Mouse (Mus musculus) left cerebral cortex, postnatal 10 days (tissue): Measurements from ENCODE around the gene Rtbdn. TPM values are rescaled to one million over a fixed set of nuclear protein-coding genes. Genes with fewer than 3 reads are reported as not detected.

ENCODE experiments used
- DNase-seq, 2 experiments: peaks; one replicate each; pipeline ENCODE4 v3.0.0; 2021 to 2022; ENCODE audit warnings: low spot score in 2 of 2, mixed read lengths in 1 of 2; ENCODE audit errors: extremely low spot score in 1 of 2
- intact Hi-C: fragments of 180-260 bp; cut with DNase I; formaldehyde crosslinking; loops from one replicate; pipeline ENCODE4 v1.15.1; 2025
- total RNA-seq, 2 experiments: library from RNA; stranded (reverse); gene quantifications; 2 replicates each; pipeline ENCODE4 v1.2.3; 2021

The Rtbdn gene
- total RNA-seq, 2 experiments from 2014 or later: 4.2 to 4.6 TPM

DNA sequence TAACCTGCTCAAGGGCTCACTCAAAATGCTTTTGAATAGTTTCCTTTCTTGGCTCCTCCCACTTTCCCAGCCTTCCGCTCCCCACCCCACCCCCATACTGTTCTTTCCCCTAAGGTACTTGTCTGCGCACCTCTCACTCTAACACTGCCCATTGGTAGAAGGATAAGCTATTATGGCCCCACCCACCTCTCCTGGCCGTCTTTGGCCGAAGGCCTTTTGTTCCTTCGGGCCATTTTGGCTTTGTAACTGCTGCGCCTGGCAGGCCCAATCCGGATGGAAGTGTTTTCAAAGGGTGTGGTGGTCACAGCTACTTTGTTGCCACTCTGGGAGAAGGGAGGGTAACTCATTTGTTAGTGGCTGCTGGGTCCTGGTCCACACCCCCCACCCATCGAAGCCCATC, 31.5 kb upstream of the Rtbdn start:
- intact Hi-C loops: no loop called here
- no peak for DNase-seq

DNA sequence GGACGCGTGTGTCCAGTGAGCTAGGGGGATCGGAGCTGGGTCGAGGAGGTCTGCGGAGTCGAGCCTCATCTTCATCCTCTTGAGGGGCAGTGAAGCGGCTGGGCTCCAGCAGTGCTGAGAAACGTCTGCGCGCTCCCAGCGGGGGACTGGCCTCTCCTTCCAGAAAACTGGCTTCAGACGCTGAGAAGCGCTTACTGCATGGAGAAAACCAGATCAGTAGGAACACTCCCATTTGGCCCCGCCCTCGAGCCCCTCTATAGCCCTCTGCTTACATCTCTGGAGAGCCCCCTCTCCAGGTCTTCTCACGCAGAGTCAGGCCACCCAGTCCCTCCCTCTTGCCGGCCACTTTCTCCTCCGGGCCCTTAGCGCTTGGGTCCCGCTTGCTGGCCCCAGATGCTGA, 29.0 kb upstream of the Rtbdn start:
- no peak for DNase-seq
- intact Hi-C loops: no loop called here

DNA sequence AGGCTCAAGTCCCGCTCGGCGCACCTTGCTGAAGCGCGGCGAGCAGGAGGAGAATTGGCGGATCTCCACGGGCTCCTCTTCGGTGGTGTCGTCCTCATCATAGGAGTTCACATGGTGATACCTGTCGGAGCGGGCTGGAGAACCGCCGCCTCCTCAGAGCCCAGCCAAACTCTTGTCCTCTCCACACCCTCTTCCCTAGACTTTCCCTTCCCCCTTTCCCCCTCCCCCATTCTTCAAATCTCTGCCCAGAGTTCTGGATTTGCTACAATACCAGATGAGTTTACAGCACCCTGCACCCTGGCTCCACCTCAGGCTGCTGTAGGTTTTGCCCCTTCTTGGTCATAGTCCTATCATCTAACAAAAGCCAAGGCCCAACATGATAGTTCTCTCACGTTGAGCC, 28.1 kb upstream of the Rtbdn start:
- intact Hi-C loops: no loop called here
- DNase-seq: no peak

DNA sequence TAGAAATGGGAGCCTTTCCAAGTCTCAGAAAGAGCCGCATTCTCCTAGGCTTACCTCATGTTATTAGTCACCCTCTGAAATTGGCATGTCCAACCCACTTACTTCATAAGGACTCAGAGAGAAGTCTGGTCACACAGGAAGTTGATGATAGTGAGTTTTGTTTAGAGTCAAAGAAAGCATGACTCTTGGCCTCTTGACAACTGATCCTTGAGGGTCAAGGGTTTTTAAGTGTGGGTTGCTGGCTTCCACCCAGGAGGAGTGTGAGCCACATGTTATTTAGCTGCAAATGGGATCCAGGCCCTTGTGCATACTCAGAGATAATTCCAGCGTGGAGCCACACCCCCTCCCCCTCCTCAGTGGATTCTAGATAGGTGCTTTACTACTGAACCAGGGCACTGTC, 25.2 kb upstream of the Rtbdn start:
- no peak for DNase-seq
- intact Hi-C loops: no loop called here

DNA sequence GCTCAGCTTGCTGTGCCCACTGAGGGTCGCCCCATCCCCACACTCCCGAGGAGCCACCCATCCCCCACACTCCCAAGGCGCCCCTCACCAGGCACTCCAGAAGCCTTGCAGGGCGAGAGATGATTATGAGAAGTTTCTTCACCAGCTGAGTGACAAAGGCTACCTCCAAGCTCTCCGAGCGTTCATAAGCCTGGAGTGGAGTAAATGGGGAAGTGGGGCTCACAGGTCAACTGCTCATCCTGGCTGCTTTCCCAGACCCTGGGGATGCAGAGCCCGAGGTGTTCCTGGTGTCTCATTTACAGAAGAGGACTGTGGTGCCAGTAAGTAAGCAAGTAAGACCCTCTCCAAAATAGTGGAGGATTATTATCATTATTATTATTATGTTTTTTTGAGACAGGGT, 21.2 kb upstream of the Rtbdn start:
- DNase-seq: no peak
- intact Hi-C loops: no loop called here

DNA sequence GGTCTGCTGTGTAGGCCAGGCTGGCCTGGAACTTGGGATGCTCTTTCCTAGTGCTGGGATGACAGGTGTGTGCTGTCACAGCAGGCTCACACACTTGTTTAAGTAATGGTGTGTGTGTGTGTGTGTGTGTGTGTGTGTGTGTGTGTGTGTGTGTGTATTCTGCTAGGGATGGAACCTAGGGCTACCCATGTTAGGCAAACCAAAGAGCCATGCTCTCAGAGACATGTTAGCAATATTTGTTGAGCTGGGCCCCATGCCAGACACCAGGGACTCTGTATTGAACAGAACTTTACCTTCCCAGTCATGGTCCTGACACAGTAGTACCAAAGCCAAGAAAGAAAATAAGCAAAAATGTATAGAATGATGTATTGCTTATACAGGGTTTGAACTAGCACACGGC, 19.3 kb upstream of the Rtbdn start:
- intact Hi-C loops: no loop called here
- no peak for DNase-seq

DNA sequence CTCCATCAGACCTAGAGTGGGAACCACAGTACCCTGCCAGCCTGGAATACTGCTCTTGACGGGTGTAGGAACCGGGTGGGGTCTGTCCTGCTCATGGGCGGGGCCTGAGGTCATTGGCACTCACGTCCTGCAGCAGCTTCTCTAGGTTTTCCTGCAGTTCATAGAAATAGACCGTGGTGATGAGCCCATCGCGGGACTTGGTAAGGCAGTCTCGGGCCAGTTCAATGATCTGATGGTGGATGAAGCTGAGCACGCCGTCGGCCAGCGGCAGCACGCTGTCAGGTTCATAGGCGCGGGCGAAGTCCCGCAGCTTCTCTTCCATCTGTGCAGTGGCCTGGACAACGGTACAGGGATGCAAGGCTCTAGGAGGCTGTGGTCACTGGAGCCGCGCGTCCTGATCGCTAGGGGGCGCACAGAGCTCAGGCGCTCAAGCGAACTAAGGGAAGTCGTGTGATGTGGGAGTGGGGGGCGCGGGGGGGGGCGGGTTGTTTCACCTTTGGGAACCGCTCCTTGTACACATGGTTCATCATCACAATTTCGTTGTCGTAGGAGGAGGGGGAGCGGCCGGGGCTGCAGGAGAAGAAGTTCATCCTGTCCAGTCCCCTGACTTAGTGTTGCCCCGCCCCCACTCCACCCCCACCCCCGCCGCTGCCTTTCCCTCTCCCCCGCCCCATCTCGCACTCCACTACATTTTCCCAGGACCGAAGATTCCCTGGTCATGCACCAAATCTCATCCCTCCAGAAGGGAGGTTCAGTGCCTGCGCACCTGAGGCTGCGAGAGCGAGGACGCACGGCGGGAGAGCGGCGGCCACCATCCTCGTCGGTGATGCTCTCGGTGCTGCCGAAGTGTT, 18.1 kb upstream of the Rtbdn start:
- peak in 1 of 2 experiments; percentile 80 for DNase-seq
- intact Hi-C loops: no loop called here

DNA sequence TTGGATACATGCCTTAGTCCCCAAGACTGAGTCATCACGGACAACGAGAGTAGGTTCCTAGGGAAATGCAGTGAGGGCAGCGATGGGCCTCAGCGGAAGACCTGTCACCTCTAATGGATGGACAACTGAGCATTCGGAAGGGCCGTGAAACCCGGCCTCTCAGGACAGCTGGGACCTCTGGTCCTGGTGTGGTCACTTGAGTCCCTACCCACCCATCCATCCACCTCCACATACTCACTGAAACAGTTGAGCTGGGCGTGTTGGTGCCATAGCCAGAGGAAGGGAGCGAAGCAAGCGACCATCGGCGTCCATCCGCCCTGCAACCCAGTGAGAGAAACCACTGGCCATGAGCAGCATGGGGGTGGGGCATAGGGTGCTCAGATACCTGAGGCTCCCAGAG, 16.2 kb upstream of the Rtbdn start:
- DNase-seq: no peak
- intact Hi-C loops: no loop called here

DNA sequence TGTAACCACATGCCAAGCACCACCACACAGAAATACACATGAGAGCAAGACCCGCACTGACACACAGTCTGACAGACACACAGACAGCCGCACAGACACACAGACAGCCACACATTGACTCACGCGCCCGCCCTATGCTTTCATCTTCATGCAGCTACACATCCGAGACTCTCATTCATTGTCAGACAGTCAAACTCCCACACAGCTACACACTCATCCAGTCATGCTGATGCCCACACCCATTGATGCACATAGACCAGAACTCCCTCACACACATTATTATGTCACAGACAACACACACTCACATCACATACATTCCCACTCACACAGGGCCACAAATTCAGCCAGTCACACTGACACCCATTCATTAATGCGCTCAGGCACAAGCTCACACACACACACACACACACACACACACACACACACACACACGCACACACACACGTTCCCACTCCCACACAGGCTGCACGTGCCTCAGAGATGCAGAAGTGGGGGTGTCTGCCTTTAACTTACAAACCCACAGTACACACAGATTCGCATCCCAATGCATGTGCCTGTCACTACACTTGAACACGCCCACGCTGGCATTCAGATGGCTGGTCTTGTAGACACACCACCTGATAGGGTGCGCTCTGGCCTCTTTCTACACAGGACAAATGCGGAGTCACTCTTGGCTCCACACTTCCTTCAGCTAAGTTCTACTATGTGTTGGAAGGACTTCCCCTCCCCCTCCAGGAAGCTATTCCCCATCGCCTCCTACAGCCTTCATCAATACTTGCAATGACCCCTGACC, 12.8 kb upstream of the Rtbdn start:
- intact Hi-C loops: no loop called here
- peak in 1 of 2 experiments; percentile 40 for DNase-seq

DNA sequence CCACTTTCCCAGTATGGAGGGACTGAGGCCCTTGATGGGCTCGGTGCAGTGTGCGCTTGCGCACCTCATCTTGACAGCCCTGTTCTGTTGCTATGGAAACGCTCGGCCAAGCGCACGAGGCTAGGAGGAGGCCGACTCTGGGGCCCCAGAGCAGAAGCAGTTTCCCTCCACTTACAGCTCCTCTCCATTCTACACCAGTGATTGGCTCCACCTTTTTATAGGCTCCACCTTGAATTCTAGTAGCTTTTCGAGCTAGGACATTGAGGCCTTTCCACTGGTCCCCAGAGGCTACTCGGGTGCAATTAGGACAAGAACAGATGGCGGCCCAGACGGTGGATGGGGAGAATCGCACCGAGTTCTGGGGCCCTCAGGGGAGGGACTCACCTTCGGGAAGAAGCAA, 11.9 kb upstream of the Rtbdn start:
- peak in 1 of 2 experiments; percentile 65 for DNase-seq
- intact Hi-C loops: no loop called here

DNA sequence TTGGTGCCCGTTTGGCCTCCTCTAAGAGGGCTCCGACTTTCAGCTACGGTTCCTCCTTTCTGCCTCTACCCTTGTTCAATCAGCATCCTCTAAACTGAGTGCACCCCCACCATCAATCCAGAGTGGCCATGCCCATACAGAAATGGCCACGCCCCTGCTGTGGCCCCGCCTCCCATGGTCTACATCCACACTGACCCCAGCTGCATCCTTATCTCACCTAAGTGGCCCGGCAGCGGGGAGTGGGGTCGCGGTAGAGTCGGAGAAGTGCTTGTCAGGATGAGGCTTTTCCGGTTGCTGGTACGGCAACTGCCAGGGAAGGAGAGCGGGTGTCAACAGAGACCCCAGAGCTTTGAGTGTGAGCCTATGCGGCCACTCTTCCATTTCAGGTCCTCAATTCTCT, 11.3 kb upstream of the Rtbdn start:
- intact Hi-C loops: no loop called here
- DNase-seq: peak in 1 of 2 experiments; percentile 43

DNA sequence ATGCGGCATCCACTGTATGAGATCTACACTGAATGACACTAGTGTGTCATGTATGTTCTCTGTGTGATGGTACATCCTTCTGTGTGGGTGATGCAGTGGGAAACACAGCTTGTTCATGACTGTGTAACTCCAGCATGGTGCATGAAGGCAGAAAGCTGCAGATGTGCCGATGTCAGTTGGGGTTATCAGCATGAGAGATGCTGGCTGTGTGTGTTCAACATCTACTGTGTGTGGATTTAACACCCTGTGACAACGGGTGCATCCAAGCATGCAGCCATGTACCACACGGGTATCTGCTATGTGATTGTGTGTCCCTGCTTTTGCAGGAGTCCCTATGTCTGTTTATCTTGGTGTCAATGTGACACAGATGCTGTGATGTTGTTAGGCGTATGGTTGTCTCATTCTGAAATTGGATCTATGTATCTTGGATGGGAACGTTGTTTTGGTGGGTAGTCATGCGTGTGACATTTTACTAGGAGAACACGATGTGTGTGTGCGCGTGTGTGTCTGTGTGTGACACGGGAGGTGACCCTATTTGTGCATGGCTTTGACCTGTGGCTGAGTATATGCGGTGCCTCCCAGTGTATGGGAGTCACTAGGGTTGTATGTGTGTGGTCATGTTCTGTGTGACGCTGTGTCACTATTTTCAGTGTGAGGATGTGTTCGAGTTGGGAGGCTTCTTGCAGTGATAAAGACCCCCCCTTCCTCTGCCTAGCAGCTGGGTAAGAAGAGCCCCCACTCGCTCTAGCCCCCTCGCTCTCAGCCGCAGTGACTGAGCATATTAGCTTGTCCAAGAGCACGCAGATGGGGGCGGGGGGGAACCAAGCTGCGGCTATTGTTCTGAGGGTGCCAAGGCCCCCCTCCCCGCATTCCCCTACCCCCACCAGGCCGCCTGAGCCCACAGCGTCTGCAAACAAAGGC, 10.5 kb upstream of the Rtbdn start:
- intact Hi-C loops: no loop called here
- DNase-seq: peak in 1 of 2 experiments; percentile 55

DNA sequence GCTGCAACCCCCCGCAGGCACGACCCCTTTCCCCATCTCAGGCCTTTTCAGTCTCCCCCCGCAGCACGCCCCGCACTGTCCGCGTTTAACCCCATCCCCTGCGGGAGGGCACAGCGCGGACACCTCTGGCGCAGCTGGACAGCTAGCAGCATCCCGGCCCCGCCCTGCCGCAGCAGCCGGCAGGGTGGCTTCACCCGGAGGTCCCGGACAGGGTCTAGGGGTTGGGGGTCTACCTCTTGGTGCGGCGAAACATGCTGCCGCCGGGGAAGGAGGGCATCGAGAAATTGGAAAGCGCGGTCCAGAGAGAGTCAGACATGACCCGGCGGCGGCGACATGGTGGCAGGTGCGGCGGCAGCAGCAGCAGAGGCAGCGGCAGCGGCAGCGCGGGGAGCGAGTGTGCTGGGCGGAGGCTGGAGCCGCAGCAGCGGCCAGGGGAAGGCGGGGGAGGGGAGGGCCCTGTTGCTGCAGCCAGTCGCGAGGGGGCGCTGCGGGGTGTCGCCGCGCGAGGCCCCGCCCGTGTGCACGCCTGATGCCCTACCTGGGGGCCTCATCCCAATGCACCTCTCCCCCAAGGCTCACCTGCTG, 9.7 kb upstream of the Rtbdn start, which contains the start of gene Mast1:
Gene Mast1, minus strand, starts transcription at position 398 of the 585 bp plus-strand sequence.
- DNase-seq: peak; percentile 56 to 87
- intact Hi-C loops: no loop called here

DNA sequence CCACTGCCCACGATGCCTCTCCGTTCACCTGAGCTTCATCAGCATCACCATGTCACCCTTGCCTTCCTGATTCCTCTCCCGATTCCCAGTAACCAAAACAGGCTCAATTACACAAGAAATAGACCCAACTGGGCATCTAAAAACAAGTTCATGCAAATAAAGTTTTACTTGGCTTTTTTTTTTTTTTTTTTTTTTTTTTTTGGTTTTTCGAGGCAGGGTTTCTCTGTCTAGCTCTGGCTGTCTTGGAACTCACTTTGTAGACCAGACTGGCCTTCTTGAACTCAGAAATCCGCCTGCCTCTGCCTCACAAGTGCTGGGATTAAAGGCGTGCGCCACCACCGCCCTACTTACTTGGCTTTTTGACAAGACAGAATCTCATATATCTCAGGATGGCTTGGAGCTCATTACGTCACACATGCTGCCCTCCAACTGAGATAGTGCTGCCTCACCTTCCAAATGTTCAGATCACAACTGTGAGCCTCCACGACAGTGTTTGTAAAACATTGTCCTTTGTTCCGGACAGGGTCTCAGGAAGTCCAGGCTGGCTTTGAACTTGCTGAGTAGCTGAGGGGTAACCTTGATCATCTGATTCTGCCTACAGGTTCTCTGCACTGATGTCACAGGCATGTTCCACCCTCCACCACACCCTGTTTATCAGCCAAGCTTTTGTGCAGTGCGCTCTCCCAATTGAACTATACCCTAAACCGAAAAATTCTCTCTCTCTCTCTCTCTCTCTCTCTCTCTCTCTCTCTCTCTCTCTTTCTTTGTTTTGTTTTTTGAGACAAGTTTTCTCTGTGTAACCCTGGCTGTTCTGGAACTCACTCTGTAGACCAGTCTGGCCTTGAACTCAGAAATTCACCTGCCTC, 8.9 kb upstream of the Rtbdn start:
- intact Hi-C loops: no loop called here
- no peak for DNase-seq

DNA sequence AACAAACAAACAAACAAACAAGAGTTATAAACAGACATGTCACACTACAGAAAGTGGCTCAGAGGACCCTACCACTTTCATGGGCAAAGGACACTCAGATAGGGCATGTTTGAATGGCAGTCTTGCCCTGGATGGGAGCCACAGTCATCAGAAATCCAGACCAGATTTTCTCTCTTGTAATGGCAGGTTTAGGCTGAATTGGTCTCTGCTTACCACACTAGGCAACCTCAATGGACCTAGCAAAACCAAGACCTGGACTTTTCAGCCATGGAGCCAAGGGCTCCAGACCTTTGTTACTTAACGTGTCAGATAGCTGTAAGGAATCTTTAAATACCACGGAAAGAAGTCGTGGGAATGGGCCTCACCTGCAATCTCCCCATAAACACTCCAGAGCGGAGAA, 3.1 kb upstream of the Rtbdn start:
- intact Hi-C loops: no loop called here
- DNase-seq: no peak

DNA sequence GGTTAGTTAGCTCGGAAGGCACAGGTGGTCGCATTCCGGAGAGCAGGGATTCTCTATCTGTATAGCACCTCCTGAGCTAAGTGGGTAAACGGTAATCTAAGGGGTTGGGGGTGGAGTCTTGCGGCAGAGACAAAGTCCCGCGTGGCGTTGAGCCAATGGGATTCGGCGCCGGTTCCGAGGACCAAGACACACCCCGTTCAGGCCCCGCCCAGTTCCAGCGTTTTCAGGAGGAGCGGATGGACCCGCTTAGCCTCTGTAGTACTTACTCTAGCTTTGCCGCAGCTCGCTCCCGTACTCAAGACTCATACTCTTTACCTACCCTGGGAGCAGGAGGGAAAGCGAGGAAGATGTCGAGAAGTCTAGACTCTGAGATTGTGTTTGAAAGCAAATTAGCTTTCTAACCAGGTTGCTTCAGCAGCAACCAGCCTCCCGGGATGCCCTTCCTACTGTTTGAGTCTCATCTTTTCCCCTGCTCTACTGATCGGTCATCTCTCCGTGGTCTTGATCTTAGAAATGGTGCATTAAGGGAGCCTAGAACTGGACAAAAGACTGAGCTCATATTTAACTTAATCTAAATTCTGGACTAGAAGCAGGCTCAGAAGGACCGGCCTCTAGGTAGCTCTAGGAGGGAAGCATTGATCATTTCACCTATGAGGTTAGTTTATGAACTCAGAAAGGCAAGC, 2.2 kb upstream of the Rtbdn start:
- intact Hi-C loops: no loop called here

DNA sequence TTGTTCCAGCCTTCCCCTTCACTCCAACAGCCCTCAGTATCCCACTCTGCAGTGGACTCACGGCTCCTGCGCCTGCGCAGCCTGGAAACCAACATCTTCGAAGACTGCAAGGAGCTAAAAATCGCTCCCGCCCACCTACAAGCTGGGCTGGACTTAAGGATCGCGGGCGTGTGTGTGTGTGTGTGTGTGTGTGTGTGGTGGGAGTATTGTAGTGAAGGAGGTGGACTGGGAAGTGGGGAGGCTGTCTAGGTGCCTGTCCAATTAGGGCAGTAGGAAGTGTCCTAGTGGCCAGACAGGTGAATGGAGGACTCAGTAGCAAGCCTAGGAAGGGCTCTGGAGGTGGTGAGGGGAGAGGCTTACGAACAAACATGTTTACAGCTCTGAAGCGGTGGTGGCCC, 1.6 kb upstream of the Rtbdn start:
- DNase-seq: peak; percentile 80 to 83
- intact Hi-C loops: no loop called here

More for the DNA sequence above, 2.2 kb upstream of the Rtbdn start:
- DNase-seq: peak; percentile 72 to 89
